Mouse (Mus musculus) adrenal gland (tissue): Measurements from ENCODE around the gene Cntd1.
"Not testable (repeated sequence)": the region's sequence is repeated elsewhere in the genome, so short reads cannot be mapped to it uniquely, and the experiment has no call there.

Experiments
- intact Hi-C: fragments of 180-260 bp; cut with DNase I; formaldehyde crosslinking; loops from one replicate; pipeline ENCODE4 v1.15.1; 2025

Gene Cntd1

DNA sequence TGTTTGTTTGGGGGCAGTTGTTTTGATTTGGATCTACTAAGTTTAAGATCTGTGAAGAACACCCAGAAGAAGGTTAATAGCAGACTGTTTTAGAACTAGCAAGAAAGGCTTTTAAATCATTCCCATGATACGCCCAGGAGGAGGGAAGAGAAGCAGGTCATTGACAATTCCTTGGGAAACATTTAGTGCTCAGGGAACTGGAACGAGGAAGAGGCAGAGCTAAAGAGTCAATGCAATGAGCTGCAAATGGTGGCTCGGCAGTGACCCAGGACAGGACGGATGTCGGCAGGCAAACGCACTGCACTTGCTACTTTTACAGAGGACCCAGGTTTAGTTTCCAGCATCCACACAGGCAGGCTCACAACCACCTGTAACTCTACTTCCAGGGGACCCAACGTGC lies 2.0 kb downstream of the Cntd1 start:
- intact Hi-C loops, result no loop called here

DNA sequence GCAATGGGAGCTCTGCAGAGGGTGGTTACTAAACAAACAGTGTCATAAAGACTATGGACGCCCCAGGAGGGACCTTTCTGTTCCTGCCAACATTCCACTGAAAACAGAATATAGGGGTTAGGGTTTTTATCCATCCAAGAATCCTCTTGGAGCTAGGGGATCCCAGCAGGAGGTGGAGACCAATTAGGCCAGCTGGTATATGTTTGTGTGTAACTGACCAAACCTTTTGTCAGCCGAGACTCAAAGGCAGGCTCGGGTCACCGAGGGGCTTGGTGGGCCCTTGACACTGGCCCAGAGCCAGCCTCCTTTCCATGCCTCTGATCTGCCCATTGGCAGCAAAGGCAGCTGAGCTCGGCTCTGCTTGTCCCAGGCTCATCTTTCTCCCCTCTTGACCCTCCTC lies 4.1 kb downstream of the Cntd1 start:
- intact Hi-C loops, result no loop called here

DNA sequence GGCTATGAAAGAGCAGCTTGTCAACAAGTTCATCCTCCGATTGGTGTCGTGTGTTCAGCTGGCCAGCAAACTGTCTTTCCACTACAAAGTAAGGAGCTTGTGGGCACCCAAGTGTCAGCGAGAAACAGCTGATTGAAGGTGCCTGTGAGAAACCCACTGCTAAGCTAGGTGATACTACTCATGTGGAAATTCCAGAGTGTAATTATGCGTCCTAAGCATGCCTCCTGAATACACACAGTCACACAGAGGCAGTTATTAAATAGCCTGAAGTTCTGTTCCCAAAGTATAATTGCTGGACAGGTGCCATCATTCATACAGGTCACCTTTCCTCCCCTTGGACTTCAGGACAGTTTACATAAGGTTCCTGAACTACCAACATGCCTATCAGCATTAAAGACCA lies 5.0 kb downstream of the Cntd1 start:
- intact Hi-C loops, result no loop called here

DNA sequence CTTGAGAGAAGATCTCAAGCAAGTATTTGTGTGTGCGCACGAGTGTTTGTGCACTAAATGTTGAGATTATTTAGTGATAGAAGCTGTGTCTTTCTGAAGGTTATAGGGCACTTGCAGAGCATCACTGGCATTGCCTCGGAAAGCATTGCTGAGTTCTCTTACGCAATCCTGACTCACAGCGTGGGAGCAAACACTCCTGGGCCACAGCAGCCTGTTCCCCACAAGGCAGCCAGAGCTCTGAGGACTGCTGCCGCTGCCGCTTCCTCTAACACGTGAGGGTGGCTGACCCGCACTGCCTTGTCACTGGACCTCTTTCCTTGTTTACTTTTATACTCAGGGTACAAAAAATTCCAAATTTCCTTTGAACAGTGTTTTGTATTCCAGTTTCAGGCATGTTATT lies 8.5 kb downstream of the Cntd1 start:
- intact Hi-C loops, result no loop called here

DNA sequence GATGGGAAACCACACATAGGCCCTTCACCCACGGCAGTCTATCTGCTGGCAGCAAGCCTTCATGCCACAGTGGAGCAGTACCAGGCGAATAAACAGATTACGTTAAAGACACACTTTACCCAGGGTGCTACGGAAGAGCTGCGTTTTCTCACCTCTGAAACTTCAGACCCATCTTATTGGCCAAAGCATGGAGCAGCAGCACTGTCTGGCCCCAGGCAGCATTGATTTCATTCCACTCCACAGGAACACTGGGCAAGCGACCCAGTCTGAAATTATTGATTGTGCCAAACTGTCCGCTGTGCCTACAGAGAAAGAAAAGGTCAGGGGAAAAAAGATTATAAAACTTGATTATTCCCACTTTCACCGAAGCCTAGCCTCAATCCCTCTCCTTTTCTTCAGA lies 12.4 kb downstream of the Cntd1 start:
- intact Hi-C loops, result no loop called here

DNA sequence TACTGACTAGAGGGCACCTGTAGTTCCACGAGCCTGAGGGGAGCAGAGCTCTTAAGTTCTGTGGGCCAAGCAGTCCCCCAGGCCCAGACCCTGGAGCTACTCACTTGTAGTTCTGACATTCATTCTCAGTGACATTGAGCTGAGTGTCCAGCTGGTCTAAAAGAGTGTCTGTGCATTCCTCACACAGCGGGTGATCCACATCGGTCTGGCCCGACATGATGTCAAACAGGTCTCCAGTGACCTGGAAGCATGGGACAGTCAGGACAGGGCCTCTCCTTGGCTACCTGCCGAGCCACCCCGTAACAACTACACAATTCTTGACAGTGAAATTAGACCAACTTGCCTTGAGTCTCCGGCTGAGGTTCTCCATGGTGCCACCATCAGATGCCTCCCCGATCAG lies 16.4 kb downstream of the Cntd1 start:
- intact Hi-C loops, result loop anchor here (5.0 kb wide), 1 partner anchor 33 kb away; the partner anchor contains the start of gene Wnk4

DNA sequence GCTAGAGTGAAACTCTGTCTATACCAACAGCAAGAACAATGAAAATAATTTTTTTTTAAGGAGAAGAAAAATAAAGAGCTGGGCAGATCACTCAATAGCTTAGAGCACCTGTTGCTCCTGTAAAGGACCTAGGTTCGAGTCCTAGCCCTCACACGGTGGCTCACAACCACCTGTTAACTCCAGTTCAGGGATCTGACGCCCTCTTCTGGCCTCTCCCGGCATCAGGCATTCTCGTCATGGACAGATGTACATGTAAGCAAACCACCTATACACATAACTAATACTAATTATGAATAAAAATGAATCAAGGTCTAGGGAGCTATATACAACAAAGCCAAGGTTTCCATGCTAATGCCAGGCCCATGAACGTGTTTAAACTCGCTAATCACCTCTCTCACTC lies 22.1 kb downstream of the Cntd1 start:
- intact Hi-C loops, result no loop called here

DNA sequence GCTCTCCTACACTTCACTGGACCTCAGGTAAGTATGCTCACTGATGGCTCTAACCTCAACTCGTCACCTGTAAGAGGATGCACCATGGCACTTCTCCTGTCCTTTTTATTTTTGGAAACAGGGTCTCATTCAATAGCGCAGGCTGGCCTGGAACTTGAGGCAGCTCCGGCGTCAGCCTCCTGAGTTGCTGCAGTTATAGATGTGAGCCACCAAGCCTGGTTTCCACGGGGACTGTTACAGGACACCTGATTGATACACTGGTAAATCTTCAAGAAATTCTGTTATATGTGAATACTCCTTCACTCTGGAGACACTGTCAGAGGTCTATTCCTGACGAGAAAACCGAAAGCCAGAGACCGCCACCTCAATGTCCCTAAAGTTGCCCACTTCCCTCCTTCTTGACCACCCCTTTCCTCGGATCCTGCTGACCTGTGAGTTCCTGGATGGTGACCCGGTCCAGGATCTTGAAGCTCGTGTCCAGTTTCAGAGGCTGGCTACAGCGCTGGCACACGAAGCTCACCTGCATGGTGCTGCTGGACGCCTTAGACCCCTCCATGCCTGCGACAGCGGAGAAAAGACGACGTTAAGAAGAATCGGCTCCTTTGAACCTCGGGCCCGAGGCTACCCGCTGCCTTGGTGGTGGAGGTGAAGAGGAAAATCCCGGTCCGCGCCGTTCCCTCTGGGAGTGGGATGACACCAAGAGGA lies 22.6 kb downstream of the Cntd1 start:
- intact Hi-C loops, result loop anchor here (2.0 kb wide), 1 partner anchor 89 kb away; no protein-coding TSS in a partner anchor

DNA sequence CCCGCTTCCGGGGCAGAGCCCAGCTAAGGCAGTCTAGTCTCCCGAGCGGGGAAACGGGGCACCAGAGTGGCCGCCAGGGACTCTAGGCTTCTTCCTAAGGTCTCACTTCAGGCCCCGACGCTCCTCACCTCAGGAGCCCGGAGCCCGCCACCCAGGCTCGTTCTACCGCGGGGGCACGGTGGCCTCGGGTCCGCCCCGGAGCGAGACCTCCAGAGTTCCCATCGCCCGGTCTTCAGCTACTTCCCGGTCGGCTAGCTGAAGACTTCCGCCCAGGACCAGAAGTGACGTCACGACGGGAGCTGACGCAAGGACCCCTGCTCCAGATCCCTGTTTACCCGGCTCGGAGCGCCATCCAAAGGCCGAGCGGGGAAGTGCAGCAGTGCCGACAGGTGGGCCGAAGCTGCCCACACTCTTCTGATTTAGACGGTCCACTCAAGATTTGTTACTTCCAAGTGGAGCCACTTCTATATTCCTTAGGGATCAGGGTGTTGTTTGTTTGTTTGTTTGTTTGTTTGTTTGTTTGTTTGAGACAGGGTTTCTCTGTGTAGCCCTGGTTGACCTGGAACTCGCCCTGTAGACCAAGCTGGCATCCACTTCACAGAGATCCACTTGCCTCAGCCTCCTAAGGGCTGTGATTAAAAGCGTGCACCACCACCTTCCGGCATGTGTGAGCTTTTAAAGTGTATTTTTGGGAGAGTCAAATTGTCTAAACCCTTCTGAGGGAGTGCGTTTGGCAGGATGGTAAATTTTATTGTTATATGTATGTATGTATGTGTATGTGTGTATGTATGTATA lies 23.4 kb downstream of the Cntd1 start, which contains the start of gene Becn1:
Gene Becn1 (minus strand): TSS at position 283 of the 795 bp plus-strand sequence.
- intact Hi-C loops, result loop anchor here (2.0 kb wide), 1 partner anchor 89 kb away; no protein-coding TSS in a partner anchor

DNA sequence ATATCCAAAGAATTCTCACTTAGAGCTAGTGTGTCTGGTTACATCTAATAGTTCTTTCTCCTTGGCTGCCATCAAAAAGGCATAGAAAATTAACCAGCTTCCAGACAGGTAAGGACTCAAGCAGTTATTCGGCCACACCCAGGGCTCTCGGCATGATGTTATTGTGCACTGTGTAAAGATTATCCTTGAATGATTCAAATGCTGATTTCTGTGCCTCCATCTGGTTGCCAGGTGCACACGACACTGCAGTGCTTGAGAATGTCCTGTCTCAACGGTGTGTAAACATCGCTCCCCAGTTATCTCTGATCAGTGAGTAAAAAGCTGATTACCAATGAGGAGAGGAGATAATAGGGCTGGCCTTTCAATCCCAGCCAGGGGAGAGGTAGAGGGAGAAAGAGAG lies 28.9 kb downstream of the Cntd1 start:
- intact Hi-C loops, result no loop called here

DNA sequence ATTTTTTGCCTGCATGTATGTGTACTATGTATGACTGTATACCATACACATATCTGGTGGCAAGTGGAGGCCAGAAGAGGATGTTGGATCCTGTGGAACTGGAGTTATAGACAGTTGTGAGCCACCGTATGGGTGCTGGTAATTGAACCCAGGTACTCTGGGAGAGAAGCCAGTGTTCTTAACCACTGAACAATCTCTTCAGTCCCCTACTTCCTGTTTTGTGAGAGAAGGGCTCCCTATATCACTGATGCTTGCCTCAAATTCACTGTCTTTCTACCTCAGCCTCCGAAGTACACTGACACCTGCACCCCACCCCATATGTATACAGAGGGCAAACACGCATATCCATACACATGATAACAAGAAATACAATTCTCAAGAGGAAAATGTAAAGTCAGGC lies 32.3 kb downstream of the Cntd1 start:
- intact Hi-C loops, result no loop called here

DNA sequence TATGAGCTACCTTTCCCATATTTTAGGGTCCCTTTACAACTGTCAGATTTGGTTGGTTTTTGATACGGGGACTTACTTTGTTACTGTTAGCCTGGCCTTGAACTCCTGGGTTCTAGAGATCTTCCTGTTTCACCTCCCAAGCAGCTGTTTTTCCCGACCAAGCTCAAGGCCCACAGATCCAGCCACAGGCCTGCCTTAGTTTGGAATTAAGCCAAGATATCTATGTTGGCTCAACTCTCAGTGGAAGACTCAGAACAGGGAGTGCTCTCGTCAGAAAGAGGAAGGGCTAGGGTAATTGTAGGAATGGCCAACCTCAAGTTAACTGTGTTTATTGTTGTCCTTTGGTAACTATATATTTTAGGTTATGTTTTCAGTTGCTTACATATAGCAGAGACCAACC lies 33.3 kb downstream of the Cntd1 start:
- intact Hi-C loops, result no loop called here

DNA sequence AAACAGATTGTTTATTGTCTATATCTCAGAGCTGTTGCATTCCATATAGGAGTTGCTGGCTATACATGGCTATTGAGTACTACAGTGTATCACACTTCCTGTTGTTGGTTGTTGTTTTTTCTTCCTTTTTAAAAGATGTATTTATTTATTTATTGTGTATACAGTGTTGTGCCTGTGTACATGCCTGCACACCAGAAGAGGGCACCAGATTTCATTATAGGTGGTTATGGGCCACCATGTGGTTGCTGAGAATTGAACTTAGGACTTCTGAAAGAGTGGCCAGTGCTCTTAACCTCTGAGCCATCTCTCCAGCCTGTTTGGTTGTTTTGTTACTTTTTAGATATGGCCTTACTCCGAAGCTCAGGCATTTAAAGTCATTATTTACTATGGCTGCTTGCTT lies 35.8 kb downstream of the Cntd1 start:
- intact Hi-C loops, result no loop called here

DNA sequence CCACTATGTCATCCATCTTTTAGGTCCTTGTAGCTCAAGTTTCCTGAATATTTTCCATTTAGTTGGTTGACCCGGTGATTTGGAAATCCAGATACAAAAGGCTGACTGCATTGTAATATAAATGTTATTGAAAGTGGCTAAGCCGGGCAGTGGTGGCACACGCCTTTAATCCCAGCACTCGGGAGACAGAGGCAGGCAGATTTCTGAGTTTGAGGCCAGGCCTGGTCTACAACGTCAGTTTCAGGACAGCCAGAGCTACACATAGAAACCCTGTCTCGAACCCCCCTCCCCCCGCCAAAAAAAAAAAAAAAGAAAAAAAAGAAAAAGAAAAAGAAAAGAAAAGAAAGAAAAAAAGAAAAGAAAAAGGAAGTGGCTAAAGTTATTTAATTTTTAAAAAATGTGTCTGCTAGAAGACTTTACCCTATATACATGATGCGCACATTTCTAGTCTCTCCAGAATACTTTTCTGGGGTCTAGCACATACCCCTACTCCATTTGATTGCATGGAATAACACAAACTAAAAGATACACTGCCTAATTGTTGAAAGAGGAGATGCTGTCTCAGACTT lies 36.4 kb downstream of the Cntd1 start:
- intact Hi-C loops, result no loop called here

DNA sequence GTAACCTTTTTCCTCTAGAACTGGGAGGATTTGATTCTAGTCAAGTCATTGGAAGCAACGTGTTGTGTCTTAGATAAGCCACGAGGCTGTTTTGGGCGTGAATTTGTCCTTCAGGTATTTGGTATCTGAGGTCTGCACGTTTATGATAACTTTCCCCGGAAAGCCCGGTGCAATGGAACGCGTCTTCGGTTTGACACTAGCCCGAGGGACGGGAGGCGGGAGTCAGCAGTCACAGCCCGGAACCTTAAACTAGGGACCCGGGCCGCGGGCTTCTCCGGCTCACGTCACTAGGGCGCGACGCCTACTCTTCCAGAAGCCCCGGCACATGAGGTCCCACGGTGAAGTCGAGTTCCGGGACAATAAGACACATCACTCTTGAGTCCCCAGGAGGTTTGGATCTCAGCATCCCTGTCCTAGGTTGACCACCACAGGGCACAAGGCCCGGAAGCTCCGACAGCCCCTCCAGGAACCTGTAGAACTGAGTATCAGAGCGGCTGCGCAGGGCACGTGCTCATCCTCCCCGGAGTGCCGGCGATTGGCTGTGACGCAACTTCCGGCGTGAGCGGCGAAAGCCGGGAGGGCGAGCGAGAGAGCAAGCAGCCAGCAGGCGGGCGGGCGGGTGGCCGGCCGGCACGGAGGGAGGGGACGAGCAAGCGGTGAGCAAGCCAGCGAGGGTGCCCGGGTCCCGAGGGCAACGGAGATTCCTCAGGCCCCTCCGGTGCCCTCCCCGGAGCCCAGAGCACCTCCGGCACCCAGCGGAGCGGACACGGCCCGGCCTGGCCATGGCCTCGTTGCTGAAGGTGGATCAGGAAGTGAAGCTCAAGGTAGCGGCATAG lies 37.1 kb downstream of the Cntd1 start, which contains the start of gene Psme3:
Gene Psme3 (plus strand): TSS at position 549 of the 836 bp plus-strand sequence.
- intact Hi-C loops, result no loop called here

DNA sequence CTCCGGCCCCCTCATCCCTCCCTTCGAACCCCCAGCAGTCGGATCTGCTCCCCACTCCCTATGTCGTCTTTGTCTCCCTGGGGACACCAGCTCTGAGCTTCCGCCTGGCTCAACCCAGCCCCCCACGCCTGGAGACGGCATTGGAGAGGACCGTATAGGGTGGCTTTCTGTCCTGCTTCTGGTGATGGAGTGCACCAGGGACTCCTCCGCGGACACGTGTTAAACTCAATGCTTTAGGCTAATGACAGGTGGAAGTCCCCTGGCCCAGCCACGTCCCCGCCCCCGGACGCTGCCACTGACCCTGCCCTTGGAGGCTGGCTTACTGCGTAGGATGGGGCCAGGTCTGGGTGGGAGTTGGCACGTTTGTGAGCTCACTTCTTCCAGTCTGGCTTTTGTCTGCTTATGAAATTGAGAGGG lies 37.7 kb downstream of the Cntd1 start:
- intact Hi-C loops, result no loop called here

DNA sequence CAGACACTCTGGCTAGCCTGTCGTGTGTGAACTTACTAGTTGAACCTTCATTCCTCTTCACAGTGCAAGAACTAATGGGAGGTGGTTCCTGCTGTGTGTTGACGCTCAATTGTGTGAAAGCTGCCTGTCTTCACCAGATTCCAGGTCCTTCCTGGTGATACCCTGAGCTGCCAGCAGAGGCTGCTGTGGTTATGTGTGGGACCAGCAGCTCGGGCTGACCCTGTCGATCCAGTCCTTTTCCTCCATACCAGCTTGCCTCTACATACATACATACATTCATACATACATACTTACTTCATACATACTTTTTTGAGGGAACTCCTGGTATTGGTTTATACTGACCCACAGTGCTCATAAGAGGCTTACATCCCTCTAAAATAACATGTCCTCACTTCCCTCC lies 44.8 kb downstream of the Cntd1 start:
- intact Hi-C loops, result loop anchor here (1.0 kb wide), 1 partner anchor 72 kb away; no protein-coding TSS in a partner anchor

DNA sequence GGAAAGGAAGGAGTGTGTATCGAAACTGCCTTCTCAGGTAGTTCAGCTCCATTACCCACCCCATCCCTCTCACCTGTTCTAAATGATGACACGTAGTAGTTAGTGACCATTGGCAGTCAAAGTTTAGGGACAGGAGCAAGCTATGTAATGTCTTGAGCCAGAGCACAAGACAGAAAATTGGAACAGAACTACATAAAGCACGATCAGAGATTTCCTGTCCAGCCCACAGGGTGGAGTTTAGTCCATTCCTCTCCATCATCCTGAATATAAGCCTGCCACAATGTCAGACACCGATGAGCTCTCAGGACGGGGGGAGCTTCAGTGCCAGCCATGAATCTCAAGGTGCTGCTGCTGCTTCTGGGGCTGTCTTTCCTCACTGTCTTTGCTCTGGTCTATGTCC lies 46.0 kb downstream of the Cntd1 start, which contains the start of gene Aoc2:
Gene Aoc2 (plus strand): TSS at position 301 of the 400 bp plus-strand sequence.
- intact Hi-C loops, result no loop called here

DNA sequence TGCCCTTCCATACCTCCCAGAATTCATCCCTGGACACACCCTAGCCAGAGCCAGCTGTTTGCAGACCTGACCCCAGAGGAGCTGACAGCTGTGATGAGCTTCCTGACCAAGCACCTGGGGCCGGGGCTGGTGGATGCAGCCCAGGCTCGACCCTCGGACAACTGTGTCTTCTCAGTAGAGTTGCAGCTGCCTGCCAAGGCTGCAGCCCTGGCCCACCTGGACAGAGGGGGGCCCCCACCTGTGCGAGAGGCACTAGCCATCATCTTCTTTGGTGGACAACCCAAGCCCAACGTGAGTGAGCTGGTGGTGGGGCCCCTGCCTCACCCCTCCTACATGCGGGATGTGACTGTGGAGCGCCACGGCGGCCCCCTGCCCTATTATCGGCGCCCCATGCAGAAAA lies 46.4 kb downstream of the Cntd1 start:
- intact Hi-C loops, result not testable (repeated sequence)

DNA sequence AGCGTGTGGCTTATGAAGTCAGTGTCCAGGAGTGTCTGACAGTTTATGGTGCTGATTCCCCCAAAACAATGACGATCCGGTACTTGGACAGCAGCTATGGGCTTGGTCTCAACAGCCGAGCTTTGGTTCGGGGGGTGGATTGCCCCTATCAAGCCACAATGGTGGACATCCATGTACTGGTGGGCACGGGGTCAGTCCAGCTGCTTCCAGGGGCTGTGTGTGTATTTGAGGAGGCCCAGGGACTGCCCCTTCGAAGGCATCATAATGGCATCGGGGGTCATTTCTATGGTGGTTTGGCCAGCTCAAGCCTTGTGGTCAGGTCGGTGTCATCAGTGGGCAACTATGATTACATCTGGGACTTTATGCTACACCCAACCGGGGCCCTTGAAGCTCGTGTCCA lies 47.3 kb downstream of the Cntd1 start:
- intact Hi-C loops, result no loop called here

DNA sequence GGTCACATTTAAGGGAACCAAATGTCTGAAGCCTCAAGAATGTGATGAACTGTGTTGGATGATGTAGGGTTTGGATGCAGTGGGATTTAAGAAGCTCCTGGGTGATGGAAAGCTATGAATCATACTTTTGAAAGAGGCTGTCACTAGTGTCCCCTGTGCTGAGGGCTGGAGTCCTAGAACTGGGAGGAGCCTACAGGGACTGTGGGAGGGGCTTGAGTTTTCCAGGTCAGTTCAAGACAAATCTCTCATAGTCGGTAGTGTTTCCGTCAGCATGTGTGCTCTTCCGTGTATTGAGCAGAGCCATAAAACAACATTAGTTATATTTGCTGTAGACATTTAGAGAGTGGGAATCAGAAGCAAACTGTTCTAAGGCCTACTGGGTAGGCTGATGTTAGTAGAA lies 48.5 kb downstream of the Cntd1 start:
- intact Hi-C loops, result no loop called here
